Mouse (Mus musculus): Measurements from ENCODE around the gene Rbbp6.

The Rbbp6 gene

DNA sequence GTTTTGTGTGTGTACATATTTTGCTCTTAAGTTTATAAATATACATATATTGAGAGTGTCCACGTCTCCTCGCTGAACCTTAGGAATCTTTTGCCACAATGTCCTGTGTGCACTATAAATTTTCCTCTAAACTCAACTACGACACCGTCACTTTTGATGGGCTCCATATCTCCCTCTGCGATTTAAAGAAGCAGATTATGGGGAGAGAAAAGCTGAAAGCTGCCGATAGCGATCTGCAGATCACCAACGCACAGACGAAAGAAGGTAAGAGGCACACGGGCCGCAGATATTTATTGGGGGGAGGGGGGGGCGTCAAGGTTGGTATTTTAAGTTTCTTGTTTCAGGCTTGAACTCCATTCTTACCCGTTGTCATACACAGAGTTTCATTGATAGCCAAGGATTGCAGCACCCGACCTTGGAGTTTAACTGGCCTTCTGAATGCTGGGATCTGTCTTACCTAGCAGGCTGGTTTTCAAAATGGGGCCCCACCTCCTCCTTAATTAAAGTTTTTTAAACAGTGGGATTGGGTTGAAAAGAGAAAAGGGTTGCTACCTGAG lies 5.5 kb downstream of the Rbbp6 start:
- no peak for DNase-seq (ENCODE audit: low spot score in 2 of 2)

- no peak for DNase-seq (ENCODE audit: low spot score in 2 of 2)
Observed at GRCm38 (mm10) chr7:122972006-122972689, 6.7 kb downstream of the Rbbp6 start.

DNA sequence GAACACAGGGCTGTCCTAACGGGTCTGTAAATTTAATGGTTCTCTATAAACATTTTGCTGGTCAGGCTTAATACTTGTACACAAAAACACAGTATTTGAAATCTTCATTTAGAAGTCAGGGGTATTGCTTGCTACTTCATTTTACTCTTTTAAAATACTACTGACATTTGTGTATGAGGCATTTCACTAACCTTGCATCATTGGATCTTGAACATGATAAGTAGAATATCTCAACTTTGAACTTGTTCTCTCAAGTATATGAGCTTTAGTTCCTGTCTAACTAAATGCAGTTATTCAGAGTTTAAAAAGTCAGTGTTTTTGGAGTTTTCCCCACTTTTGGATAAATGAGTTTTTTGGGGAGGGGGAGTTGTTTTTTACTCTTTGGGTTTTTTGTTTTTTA lies 14.0 kb downstream of the Rbbp6 start:
- DNase-seq (ENCODE audit: low spot score in 2 of 2), result no peak

GRCm38 (mm10) chr7:122998189-122998588 lies 32.7 kb downstream of the Rbbp6 start:
- no peak for DNase-seq (ENCODE audit: low spot score in 2 of 2)

- no peak for DNase-seq (ENCODE audit: low spot score in 2 of 2)
Observed at GRCm38 (mm10) chr7:122999871-123000396, 34.4 kb downstream of the Rbbp6 start.

DNA sequence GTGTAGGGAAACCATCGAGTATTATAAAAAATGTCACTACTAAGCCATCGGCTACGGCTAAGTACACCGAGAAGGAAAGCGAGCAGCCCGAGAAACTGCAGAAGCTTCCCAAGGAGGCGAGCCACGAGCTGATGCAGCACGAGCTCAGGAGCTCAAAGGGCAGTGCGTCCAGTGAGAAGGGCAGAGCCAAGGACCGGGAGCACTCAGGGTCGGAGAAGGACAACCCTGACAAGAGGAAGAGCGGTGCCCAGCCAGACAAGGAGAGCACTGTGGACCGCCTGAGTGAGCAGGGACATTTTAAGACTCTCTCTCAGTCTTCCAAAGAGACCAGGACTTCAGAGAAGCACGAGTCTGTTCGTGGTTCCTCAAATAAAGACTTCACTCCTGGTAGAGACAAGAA lies 35.3 kb downstream of the Rbbp6 start:
- no peak for DNase-seq (ENCODE audit: low spot score in 2 of 2)

GRCm38 (mm10) chr7:123001341-123002027 lies 36.0 kb downstream of the Rbbp6 start:
- no peak for DNase-seq (ENCODE audit: low spot score in 2 of 2)

DNA sequence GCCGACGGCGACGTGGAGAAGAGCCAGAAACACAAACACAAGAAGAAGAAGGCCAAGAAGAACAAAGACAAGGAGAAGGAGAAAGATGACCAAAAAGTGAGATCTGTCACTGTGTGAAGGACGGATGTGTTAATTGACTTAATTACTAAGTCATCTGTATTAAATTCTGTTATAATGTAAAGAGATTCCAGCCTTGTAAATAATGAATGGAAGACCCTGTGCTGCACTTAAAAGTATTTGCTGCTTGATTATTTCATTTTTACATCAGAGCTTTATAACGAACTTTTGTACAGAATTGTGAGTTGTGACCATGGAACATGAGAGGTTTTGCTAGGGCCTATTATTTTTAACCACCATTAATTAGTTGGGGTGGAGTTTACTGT lies 36.5 kb downstream of the Rbbp6 start:
- DNase-seq (ENCODE audit: low spot score in 2 of 2), result no peak

DNA sequence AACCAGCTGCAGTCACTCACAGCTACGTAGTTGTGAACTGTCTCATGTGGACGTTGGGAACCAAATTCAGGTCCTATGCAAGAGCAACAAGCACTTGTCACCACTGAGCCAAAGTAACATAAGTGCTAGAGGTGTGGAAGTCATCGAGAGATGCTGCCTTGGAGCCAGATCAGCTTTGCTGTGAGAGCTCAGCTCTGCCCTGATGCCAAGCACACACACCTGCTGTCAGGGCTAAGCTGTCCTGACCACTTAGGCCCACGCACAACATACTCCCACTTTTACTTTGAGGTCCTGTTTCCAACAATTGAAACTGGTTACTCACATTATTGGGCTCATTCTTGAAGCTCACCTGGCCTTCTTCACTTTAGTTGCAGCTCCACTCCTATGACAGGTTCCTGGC lies 37.7 kb downstream of the Rbbp6 start:
- DNase-seq (ENCODE audit: low spot score in 2 of 2), result no peak

DNA sequence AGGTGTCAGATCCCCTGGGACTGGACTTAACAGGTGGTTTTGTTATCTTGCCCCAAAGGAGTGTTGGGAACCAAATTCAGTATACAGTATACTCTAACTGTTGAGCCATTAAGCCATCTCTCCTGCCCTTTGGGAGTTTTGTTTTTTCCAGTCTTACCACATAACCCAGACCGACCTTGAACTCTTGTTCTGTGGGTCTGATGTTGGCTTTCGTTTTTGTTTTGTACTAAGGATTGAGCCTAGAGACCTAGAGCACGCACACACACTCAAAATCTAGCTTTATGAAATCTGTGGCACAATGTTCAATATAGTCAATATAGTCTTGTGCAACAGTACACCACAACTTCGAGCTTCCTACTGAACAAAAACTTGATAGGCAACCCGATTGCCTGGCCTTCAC lies 39.0 kb downstream of the Rbbp6 start:
- DNase-seq (ENCODE audit: low spot score in 2 of 2), result no peak

GRCm38 (mm10) chr7:123006251-123006650 lies 40.8 kb downstream of the Rbbp6 start:
- no peak for DNase-seq (ENCODE audit: low spot score in 2 of 2)

- DNase-seq (ENCODE audit: low spot score in 2 of 2), result no peak
Observed at GRCm38 (mm10) chr7:123007743-123008142, 42.3 kb downstream of the Rbbp6 start.

DNA sequence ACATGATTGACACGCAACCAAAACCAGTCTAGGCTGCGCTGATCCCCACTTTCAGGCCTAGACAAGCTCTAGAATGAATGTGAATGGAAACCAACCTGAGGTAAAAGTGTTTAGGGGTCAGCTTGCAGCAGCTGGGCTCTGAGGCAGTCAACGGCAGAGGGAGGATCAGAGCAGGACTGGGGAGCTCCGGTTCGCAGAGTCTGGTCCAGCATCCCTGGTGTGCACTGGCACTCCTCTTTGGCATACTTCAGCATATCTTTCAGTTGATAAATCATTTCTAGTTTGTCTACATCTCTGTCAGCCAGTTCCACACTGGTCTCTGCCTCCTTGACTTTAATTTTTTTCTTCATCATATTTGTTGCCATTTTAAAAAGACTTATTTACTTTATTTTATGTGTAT lies 48.0 kb downstream of the Rbbp6 start:
- DNase-seq (ENCODE audit: low spot score in 2 of 2), result no peak

DNA sequence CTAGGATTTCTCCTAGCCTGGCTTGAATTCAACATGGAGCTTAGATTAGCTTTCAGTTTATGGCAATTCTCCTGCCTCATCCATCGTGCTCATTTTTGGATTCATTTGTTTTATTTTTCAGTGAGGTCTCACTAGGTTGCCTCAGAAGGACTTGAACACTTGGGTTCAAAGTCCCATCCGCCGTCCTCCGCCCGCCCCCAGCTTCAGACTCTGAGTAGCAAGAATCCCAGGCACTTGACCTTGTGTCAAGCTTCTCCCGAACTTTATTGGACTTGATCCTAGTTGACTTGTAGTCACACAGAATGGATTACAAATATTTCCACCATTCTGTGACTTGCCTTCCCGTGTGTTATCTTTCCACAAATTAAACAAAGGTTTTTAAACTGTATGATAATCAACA lies 49.2 kb downstream of the Rbbp6 start:
- DNase-seq (ENCODE audit: low spot score in 2 of 2), result no peak

- no peak for DNase-seq (ENCODE audit: low spot score in 2 of 2)
Observed at GRCm38 (mm10) chr7:123017627-123018026, 52.1 kb downstream of the Rbbp6 start.

DNA sequence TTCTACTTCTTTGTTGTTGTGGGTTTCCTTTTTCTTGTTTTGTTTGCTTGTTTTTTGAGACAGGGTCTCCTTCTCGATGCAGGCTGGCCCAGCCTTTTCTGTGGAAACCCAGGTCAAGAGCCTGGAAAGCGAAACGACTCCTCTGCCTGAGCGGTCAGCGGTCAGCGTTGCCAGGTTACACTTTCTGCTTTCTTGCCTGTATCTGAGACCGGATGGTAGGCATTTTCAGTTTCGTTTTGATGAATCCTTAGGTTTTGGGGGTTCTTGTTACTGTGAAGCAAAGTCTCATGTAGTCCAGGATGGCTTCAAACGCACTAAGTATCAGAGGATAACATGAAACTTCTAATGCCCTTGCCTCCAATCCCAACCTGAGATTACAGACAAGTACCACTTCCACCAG lies 59.6 kb downstream of the Rbbp6 start:
- DNase-seq (ENCODE audit: low spot score in 2 of 2), result no peak

DNA sequence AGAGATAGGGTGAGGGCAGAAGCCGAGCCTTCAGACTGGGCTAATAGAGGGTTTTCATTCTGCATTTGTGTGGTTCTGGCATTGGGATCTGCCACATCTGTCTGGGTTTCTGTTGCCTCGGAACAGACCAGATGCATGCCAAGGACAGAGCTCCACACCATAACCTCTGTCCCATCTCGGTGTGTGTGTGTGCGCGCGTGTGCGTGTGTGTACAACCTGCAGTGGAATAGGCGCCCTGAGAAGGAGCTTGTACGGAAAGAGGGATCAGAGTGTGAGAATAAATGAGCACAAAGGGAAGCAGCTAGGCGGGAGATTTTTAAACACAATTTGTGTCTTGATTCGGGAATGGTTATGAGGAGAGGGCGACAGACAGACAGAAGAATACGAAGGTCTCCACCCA lies 64.8 kb downstream of the Rbbp6 start:
- DNase-seq (ENCODE audit: low spot score in 2 of 2), result no peak

DNA sequence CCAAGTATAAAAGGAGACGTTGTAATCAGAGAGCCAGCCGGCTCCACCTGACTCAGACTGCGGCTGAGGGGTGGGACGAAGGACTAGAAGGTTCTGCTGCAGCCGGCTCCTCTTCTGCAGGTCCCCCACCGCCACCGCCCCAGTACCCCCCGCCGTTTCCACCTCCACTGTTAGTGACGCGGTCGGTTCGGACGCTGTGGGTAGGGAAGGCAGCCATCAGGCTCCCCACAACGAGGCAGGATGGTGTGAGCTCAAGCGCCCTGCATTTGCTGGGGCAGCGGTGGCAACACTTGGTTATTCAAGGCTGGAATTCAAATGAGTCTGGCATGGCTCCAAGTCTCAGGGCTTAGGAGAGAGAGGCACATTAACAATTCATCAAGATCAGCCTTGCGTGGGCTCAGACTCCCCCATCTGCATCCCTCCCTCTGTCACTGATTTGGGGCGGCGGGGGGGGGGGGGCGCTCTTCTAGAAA lies 65.3 kb downstream of the Rbbp6 start:
- peak; percentile 41 to 68 for DNase-seq (ENCODE audit: low spot score in 2 of 2)

DNA sequence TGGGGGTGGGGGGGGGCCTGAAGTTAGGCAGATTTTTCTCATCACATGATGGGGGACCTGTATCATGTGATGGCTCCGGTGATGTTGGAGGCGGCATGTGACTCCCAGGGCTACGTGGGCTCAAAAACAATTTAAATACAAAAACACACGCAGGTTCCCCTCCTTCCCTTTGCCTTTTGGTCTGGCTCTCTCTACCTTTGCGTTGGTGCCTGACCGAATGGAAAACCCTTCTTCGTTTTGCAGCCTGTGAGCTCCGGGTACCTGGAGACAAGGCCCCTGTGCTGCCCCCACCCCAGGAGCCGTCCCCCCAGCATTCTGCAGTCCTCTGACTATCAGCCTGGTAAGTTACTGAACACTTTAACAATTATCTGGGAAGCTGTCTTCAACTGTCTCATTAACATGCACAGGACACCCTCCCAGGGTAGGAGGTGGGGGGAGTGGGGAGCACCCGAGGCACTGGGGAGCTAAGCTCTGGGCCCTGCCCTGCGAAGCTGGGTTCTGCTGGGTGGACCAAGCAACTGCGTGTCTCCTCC lies 65.8 kb downstream of the Rbbp6 start:
- peak; percentile 12 to 16 for DNase-seq (ENCODE audit: low spot score in 2 of 2)

DNA sequence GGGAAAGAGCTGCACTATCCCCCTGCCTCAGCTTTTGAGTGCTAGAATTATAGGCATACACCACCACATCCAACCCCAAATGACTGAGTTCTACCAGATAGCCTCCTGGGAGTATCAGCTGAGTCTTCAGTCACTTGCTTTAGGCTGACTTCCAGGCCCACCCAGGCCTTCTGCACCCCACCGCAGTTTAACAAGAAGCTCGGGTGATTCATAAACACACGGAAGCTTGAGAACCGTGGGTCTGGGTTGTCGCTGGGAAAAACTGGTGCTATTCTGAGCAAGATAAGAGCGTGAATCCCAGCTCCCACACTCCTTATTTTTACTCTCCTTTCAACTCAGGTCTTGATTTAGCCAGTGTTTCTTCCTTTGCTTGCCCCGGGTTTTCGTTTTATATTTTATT lies 69.8 kb downstream of the Rbbp6 start:
- peak; percentile 20 to 29 for DNase-seq (ENCODE audit: low spot score in 2 of 2)

GRCm38 (mm10) chr7:123039302-123039701 lies 73.8 kb downstream of the Rbbp6 start:
- no peak for DNase-seq (ENCODE audit: low spot score in 2 of 2)

GRCm38 (mm10) chr7:123045146-123045545 lies 79.7 kb downstream of the Rbbp6 start:
- DNase-seq (ENCODE audit: low spot score in 2 of 2), result no peak

All from right cerebral cortex, postnatal 36 days (tissue).